Mouse (Mus musculus): ENCODE results near the gene Gm37240. TPM values are rescaled to one million over a fixed set of nuclear protein-coding genes. Genes with fewer than 3 reads are reported as not detected.
A peak's percentile ranks its signal among the peaks of the same experiment; 100 is the strongest.
"Not testable (repeated sequence)": the region's sequence is repeated elsewhere in the genome, so short reads cannot be mapped to it uniquely, and the experiment has no call there.

Gm37240 gene
- polyA plus RNA-seq, 1 experiment from 2014 or later: 3.3 TPM

GRCm38 (mm10) chr3:84654246-84654826 lies 1233.0 kb downstream of the Gm37240 start:
- no peaks in the 10 kb centered on the region for H3K36me3 ChIP-seq (ENCODE audit: control insufficient read depth, insufficient read depth)
- peak overlapping the region; percentile 37 for H3K27ac ChIP-seq (ENCODE audit: low read depth, low read length)
- peak overlapping the region; percentile 60 for H3K4me2 ChIP-seq (replicated peaks; ENCODE audit: low read depth)
- peak overlapping the region; percentile 20 for H3K4me3 ChIP-seq (ENCODE audit: low read depth, low read length)
- no peak overlapping the region for H3K9ac ChIP-seq (ENCODE audit: low read depth, low read length)
- ATAC-seq: peak; percentile 87
- no peak for TF ChIP-seq CTCF (IDR thresholded peaks at IDR 0.05; ENCODE audit: low read depth)
- peaks cover 19% of the 10 kb centered on the region for H3K4me1 ChIP-seq (replicated peaks; ENCODE audit: control insufficient read depth, insufficient read depth, low read length)
- 9% methylated on average over 12 of the region's 12 CpGs for WGBS
- H3K27me3 ChIP-seq (replicated peaks; ENCODE audit: control insufficient read depth, insufficient read depth, low read length): no peaks in the 10 kb centered on the region
- no peaks in the 10 kb centered on the region for H3K9me3 ChIP-seq (ENCODE audit: control insufficient read depth)

- no peak for TF ChIP-seq CTCF (IDR thresholded peaks at IDR 0.05; ENCODE audit: low read depth)
- peak; percentile 42; the same call in 1 of the 2 replicates for ATAC-seq
- Histone ChIP-seq H3K36me3 (ENCODE audit: control insufficient read depth, insufficient read depth) (no peaks in the 10 kb centered on the region), H3K4me1 (replicated peaks; ENCODE audit: control insufficient read depth, insufficient read depth, low read length) (peaks cover 19% of the 10 kb centered on the region), H3K4me2 (replicated peaks; ENCODE audit: low read depth) (peak overlapping the region; percentile 60), H3K4me3 (ENCODE audit: low read depth, low read length) (peak overlapping the region; percentile 20), H3K27me3 (replicated peaks; ENCODE audit: control insufficient read depth, insufficient read depth, low read length) (no peaks in the 10 kb centered on the region), H3K9me3 (ENCODE audit: control insufficient read depth) (no peaks in the 10 kb centered on the region), H3K27ac (ENCODE audit: low read depth, low read length) (0 out of 2 replicates have a peak overlapping the region, but pooled peaks have one; percentile 37), H3K9ac (ENCODE audit: low read depth, low read length) (no peak overlapping the region)
- 14% methylated on average over 14 of the region's 14 CpGs for WGBS
Observed at GRCm38 (mm10) chr3:84653557-84654245, 1233.6 kb downstream of the Gm37240 start.

DNA sequence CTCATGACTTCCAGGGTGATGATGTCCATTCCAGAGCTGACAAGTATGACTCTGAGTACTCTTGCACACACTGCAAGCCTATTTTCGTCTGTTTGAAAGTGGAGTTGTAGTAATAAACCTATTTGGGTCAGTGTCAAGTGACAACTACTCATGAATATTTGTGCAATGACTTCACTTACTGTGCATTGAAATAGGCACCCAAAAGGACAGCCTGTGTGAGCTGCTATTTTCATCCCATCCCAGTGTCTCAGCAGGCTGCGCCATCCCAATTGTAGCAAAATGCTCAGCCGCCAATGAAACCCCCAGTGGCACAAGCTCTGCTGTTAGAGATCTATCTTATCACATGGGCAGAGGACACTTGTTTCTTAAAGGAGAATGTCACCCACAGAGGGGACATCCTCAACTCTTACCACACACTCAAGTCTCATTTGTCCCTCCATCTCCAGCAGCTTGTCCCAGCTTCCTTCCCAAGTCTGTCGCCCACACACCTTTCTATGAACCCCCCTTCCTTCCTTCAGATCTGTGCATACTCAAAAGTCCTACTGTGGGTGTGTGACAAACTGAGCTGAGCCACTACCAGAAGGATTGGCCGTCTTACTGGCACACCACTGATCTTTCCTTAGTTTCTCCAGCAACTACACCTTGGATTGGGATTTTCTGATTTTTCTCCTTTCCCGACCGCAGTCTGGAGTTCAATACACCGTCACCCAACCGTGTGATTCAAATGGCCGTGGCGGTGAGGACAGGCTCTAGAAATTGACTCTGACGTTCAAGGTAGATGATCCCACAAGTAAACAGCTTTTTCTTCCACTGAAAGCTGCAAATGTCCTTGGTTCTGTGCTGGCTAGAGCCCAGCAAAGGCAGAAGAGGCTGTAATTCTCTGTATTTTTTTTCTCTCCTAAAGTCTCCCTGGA lies 1234.4 kb downstream of the Gm37240 start:
- Histone ChIP-seq H3K4me1 (replicated peaks; ENCODE audit: control insufficient read depth, insufficient read depth, low read length) (peaks cover 19% of the 10 kb centered on the region), H3K36me3 (ENCODE audit: control insufficient read depth, insufficient read depth) (no peaks in the 10 kb centered on the region), H3K9ac (ENCODE audit: low read depth, low read length) (no peak overlapping the region), H3K4me2 (replicated peaks; ENCODE audit: low read depth) (peak overlapping the region; percentile 60), H3K27ac (ENCODE audit: low read depth, low read length) (0 out of 2 replicates have a peak overlapping the region, but pooled peaks have one; percentile 37), H3K4me3 (ENCODE audit: low read depth, low read length) (no peak overlapping the region), H3K9me3 (ENCODE audit: control insufficient read depth) (no peaks in the 10 kb centered on the region), H3K27me3 (replicated peaks; ENCODE audit: control insufficient read depth, insufficient read depth, low read length) (no peaks in the 10 kb centered on the region)
- 76% methylated on average over 12 of the region's 12 CpGs for WGBS
- TF ChIP-seq CTCF (IDR thresholded peaks at IDR 0.05; ENCODE audit: low read depth): no peak
- no peak for ATAC-seq

DNA sequence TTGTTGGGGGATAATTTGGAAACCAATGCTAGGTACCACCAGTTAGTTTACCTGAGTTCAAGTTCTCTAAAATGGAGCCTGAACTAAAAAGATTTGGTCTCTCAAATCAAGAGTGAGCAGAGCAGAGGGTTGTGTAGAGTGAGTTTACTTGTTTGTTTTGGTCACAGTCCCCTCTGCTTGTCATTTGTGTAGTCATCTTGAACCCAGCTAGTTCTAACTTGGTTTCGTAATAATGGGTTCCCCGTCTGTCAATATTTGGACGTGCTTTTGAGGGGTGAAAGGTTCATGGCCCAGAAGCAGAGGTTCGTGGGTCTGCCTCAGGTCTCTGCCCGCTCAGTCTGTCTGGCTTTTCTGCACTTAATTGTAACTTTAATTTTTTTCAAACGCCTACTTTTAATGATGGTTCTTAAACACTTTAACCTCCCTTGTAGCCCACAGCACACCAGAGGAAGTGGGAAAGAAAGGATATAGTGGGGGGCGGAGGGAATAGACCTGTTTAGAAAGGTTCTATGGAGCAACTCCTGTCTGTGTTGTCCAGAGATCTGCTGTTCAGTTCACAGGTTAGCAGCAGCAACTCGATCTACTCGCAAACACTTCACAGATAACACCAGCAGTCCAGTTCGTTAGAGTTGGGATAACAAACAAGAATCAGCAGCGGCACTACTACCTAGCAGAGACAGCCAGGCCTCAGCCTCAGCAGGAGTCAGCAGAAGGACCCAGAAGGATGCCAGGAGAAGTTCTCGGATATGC lies 1237.6 kb downstream of the Gm37240 start:
- Histone ChIP-seq H3K27ac (ENCODE audit: low read depth, low read length) (no peak overlapping the region), H3K9ac (ENCODE audit: low read depth, low read length) (no peak overlapping the region), H3K9me3 (ENCODE audit: control insufficient read depth) (no peaks in the 10 kb centered on the region), H3K4me3 (ENCODE audit: low read depth, low read length) (no peak overlapping the region), H3K4me1 (replicated peaks; ENCODE audit: control insufficient read depth, insufficient read depth, low read length) (peaks cover 22% of the 10 kb centered on the region), H3K4me2 (replicated peaks; ENCODE audit: low read depth) (no peak overlapping the region), H3K36me3 (ENCODE audit: control insufficient read depth, insufficient read depth) (no peaks in the 10 kb centered on the region), H3K27me3 (replicated peaks; ENCODE audit: control insufficient read depth, insufficient read depth, low read length) (no peaks in the 10 kb centered on the region)
- no peak for ATAC-seq
- 78% methylated on average over 12 of the region's 12 CpGs for WGBS
- TF ChIP-seq CTCF (IDR thresholded peaks at IDR 0.05; ENCODE audit: low read depth): no peak

DNA sequence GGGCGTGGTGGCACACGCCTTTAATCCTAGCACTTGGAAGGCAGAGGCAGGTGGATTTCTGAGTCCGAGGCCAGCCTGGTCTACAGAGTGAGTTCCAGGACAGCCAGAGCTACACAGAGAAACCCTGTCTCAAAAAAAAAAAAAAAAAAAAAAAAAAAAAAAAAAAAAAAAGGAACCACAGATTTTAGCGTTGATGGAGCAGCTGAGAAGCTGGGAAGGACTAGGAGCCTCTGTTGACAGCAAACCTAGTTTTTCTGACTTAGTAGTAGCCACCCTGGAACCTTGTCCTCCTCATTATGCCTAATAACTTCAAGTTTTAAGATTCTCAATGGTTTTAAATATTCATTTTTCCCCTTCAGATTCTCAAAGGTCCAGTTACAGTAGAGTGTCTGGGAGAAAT lies 1239.2 kb downstream of the Gm37240 start:
- H3K36me3 ChIP-seq (ENCODE audit: control insufficient read depth, insufficient read depth); H3K4me3 ChIP-seq (ENCODE audit: low read depth, low read length); H3K9ac ChIP-seq (ENCODE audit: low read depth, low read length); H3K4me1 ChIP-seq (replicated peaks; ENCODE audit: control insufficient read depth, insufficient read depth, low read length); H3K4me2 ChIP-seq (replicated peaks; ENCODE audit: low read depth); H3K27ac ChIP-seq (ENCODE audit: low read depth, low read length); H3K9me3 ChIP-seq (ENCODE audit: control insufficient read depth); ATAC-seq; H3K27me3 ChIP-seq (replicated peaks; ENCODE audit: control insufficient read depth, insufficient read depth, low read length): not testable (repeated sequence)
- 86% methylated on average over 4 of the region's 4 CpGs for WGBS

Data from intestine, postnatal 0 days (tissue).